Mouse (Mus musculus) olfactory bulb, adult 2 months (tissue): Measurements from ENCODE around the gene Cacng6. TPM values are rescaled to one million over a fixed set of nuclear protein-coding genes. Genes with fewer than 3 reads are reported as not detected.

Experiments
- H3K27ac ChIP-seq: fragments of 200-500 bp; 2 replicates; pipeline ENCODE4 v1.5.1; 2012; ENCODE audit warnings: low read depth, low read length; ENCODE audit not compliant: insufficient read depth
- H3K4me1 ChIP-seq: fragments of 200-500 bp; 2 replicates; pipeline ENCODE4 v1.6.1; 2012; ENCODE audit warnings: low read length; ENCODE audit not compliant: control insufficient read depth, insufficient read depth
- H3K4me3 ChIP-seq: fragments of 200-500 bp; 2 replicates; pipeline ENCODE4 v1.5.1; 2012; ENCODE audit warnings: mild to moderate bottlenecking, low read depth, low read length, moderate library complexity; ENCODE audit not compliant: insufficient read depth
- CTCF ChIP-seq: fragments of 200-500 bp; IDR thresholded peaks from 2 replicates; pipeline ENCODE4 v1.5.1; 2012; ENCODE audit warnings: low read depth, mild to moderate bottlenecking, low read length, moderate library complexity; ENCODE audit not compliant: insufficient read depth
- POLR2A ChIP-seq: fragments of 200-500 bp; IDR thresholded peaks from 2 replicates; pipeline ENCODE4 v1.6.1; 2012; ENCODE audit warnings: mild to moderate bottlenecking, low read depth, low read length, moderate library complexity; ENCODE audit not compliant: insufficient read depth
- WGBS: fragments of 180-500 bp; shearing (Covaris S2); methylation state at CpG from one replicate; pipeline ENCODE4 v1.1.7; 2018; 5-methylcytosine and 5-hydroxymethylcytosine counted together
- polyA plus RNA-seq: library from polyadenylated mRNA; stranded (reverse); fragments of >200 nt; gene quantifications from 2 replicates; pipeline ENCODE4 v1.2.4, GENCODE M21; 2012; ENCODE audit warnings: low replicate concordance; ENCODE audit not compliant: missing spikeins, insufficient read depth, insufficient read length

Gene Cacng6
- polyA plus RNA-seq, 1 experiment = not detected

DNA sequence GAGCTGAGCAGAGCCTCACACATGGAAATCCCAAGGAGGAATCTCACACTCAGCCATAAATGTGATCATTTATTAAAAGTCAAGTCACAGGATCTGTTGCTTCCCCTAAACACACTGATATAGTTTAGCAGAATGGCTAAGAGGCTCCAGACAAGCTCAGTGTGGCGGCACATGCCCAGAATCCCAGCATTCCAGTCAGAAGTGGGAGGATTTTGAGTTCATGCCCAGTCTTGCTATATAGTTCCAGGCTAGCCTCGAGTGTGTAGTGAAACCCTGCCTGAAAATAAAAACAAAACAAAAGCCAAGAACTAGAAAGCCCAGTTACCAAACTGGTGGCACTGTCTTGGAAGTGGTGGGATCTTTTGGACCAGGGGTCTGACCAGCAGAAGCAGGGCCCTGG, 44.6 kb downstream of the Cacng6 start:
- H3K4me3 ChIP-seq = no peak overlapping the region
- no peaks in the 10 kb centered on the region for H3K4me1 ChIP-seq
- no peak for TF ChIP-seq POLR2A
- WGBS = 35% methylated on average over 2 of the region's 2 CpGs
- H3K27ac ChIP-seq = no peak overlapping the region

DNA sequence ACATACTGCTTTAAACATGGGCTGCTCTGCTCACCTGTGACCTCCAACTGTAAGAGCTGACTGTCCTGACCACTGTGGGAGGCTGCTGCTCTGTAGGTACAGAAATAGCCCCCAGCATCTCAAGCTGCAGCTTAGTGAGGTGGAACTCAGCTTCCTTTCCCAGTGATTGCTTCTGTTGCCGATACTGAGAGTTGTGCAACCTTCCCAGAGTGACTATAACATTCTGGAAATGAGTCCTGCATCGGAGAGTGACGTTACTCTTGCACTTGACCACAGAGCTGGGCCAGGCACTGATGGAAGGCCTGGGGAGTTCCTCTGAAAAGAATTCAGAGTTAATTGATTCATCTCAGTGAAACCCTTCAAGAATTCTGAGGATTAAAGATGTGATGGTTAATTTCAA, 48.8 kb downstream of the Cacng6 start:
- 44% methylated on average over 3 of the region's 3 CpGs for WGBS
- Histone ChIP-seq H3K27ac (no peak overlapping the region), H3K4me1 (no peaks in the 10 kb centered on the region; the same call in 1 of the 2 replicates), H3K4me3 (no peak overlapping the region)
- no peak for TF ChIP-seq CTCF
- no peak for TF ChIP-seq POLR2A

DNA sequence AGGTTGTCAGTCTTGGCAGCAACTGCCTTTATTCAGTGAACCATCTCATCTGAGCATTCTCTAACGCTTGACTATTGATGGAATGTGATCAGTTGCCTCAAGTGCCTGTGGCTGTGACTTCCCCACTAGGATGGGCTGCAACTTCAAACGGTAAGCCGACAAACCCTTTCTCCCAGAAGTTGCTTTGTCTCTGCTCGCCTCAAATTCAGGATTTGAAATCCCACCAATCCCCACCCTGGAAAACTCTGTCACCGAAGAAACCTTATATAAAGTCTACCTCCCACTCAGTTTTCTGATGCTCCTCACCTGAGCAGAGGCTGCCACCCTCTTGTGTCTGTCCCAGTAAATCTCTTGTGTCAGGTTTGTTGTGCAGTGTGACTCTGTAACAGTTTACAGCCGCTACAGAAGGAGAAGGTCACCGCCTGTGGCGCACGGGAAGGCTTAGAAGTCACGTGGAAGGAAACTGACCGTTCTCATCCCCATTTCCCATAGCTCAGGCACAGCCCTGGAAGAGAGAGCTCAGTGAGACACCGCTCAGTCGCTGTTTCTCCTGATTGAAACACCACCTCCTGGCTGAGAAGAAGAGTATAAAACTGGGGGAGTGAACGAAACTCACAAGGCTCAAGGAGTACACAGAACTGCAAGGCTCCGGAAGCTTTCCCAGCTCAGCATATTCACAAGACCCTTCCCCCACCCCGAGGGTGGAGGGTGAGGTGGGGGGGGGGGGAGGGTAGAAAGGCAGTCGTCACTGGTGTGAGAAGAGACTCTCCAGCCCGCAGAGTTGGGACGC, 50.5 kb downstream of the Cacng6 start:
- no peaks in the 10 kb centered on the region; the same call in 1 of the 2 replicates for H3K4me1 ChIP-seq
- WGBS = 10% methylated on average over 19 of the region's 19 CpGs
- H3K27ac ChIP-seq = no peak overlapping the region

DNA sequence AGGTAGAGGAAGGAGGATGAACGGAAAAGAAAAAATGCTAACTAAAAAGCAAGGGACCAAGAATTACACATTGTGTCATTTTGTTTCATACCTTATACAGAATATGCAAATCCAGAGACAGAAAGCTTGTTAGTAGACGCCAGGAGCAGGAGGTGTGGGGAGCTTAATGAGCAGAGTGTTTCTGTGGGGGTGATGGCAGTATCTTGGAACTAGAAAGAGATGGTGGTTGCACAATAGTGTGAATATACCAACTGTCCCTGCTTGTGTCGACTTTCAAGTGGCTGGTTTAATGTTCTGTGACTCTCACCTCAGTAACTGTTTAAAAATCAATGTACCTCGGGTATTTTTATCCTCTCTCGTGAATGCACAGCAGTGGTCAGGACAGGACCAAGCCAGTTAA, 52.7 kb downstream of the Cacng6 start:
- TF ChIP-seq CTCF = no peak
- TF ChIP-seq POLR2A = no peak
- no peak overlapping the region for H3K27ac ChIP-seq

More for the DNA sequence above, 50.5 kb downstream of the Cacng6 start:
- H3K4me3 ChIP-seq = no peak overlapping the region
- TF ChIP-seq POLR2A (no peak), CTCF (no peak)

DNA sequence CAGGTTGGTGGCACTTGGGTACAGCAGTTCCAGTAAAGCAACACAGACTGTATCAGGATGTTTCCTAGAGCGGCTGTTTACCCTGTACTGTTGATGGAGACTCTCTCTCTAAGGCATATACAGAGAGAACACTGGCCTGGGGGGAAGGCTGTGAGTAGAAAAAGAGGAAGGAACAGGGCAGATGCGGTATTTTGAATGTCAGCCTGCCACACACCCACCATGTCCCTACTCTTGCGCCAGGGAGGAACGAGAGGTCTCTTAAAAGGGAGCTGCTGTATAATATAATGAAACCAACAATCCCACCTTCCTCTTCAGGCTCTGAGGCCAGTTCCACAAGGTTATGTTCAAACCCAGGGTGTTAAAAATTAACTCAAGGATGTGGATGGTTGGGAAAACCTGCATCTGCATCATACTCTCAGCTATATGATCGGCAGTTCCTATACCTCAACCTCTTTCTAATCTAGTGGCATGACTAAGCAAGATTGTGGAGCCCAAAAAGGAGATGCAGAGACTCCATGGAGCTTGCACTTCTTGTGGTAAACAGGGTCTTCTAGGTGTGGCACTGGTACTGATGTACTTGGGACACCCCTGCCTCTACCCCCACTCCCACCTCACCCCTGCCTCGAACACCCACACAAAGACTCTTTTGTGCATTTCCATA, 58.1 kb downstream of the Cacng6 start:
- Histone ChIP-seq H3K4me1 (no peaks in the 10 kb centered on the region), H3K27ac (no peak overlapping the region), H3K4me3 (no peak overlapping the region)
- WGBS = 89% methylated on average over 6 of the region's 6 CpGs
- no peak for TF ChIP-seq CTCF
- no peak for TF ChIP-seq POLR2A

More for the DNA sequence above, 52.7 kb downstream of the Cacng6 start:
- H3K4me3 ChIP-seq = no peak overlapping the region
- no peaks in the 10 kb centered on the region; the same call in 1 of the 2 replicates for H3K4me1 ChIP-seq
- 61% methylated on average over 5 of the region's 5 CpGs for WGBS

Other genes with a start within 250 kb of the Cacng6 start
- gene Nlrp12, start 174.5 kb upstream of the Cacng6 start, polyA plus RNA-seq = not detected in 2 replicates
- gene Myadm, start 135.1 kb upstream of the Cacng6 start, polyA plus RNA-seq = not detected in 2 replicates
- not detected in 2 replicates for gene Prkcg, start 135.0 kb upstream of the Cacng6 start, polyA plus RNA-seq
- not detected in 2 replicates for gene Cacng7, start 91.2 kb upstream of the Cacng6 start, polyA plus RNA-seq
- not detected in 2 replicates for gene Cacng8, start 33.5 kb upstream of the Cacng6 start, polyA plus RNA-seq
- not detected in 2 replicates for gene Tarm1, start 78.4 kb downstream of the Cacng6 start, polyA plus RNA-seq
- not detected in 2 replicates for gene Oscar, start 192.0 kb downstream of the Cacng6 start, polyA plus RNA-seq
- gene Ndufa3, start 193.2 kb downstream of the Cacng6 start, polyA plus RNA-seq = not detected in 2 replicates
- not detected in 2 replicates for gene Tfpt, start 205.7 kb downstream of the Cacng6 start, polyA plus RNA-seq
- not detected in 2 replicates for gene Prpf31, start 205.8 kb downstream of the Cacng6 start, polyA plus RNA-seq
- not detected in 2 replicates for gene Cnot3, start 221.1 kb downstream of the Cacng6 start, polyA plus RNA-seq
- not detected in 2 replicates for gene Leng1, start 241.6 kb downstream of the Cacng6 start, polyA plus RNA-seq